Mouse (Mus musculus) small intestine, adult 2 months (tissue): ENCODE data around the gene Rap1a.

ENCODE experiments used
- CTCF ChIP-seq: fragments of 200-500 bp; IDR thresholded peaks from 2 replicates; pipeline ENCODE4 v1.5.1; 2012; ENCODE audit warnings: low read depth, mild to moderate bottlenecking, control low read depth, inconsistent platforms, low read length, moderate library complexity, mixed read lengths; ENCODE audit not compliant: insufficient replicate concordance, insufficient read length; ENCODE audit errors: extremely low read depth
- POLR2A ChIP-seq: fragments of 200-500 bp; IDR thresholded peaks from 2 replicates; pipeline ENCODE4 v1.6.1; 2012; ENCODE audit warnings: low read depth, mild to moderate bottlenecking, control low read depth, inconsistent platforms, low read length, moderate library complexity

DNA sequence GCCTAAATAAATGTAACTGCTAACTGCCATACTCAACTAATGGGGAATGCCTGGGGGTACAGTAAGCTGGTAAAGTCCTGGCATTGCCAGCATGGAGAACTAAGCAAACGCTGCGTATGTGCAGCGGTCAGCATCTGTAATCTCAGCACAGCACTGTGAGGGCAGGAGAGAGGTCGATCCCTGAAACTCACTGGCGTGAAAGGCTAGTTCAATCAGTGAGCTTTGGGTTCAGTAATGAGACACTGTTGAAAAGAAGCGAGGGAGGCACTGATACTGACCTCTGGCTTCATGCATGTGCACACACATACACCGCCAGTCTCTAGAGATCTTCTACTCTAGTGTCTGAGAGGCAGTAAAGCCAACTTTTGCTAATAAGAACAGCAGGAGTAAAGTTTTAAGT, 18.7 kb downstream of the Rap1a start:
- TF ChIP-seq CTCF (no peak), POLR2A (no peak)
